Mouse (Mus musculus): Measurements from ENCODE around the gene Jsrp1. TPM values are rescaled to one million over a fixed set of nuclear protein-coding genes. Genes with fewer than 3 reads are reported as not detected.
"Not testable (repeated sequence)": the region's sequence is repeated elsewhere in the genome, so short reads cannot be mapped to it uniquely, and the experiment has no call there.

Jsrp1 gene
- total and polyA plus RNA-seq, 3 experiments, result 0.39 TPM; not detected in 2

DNA sequence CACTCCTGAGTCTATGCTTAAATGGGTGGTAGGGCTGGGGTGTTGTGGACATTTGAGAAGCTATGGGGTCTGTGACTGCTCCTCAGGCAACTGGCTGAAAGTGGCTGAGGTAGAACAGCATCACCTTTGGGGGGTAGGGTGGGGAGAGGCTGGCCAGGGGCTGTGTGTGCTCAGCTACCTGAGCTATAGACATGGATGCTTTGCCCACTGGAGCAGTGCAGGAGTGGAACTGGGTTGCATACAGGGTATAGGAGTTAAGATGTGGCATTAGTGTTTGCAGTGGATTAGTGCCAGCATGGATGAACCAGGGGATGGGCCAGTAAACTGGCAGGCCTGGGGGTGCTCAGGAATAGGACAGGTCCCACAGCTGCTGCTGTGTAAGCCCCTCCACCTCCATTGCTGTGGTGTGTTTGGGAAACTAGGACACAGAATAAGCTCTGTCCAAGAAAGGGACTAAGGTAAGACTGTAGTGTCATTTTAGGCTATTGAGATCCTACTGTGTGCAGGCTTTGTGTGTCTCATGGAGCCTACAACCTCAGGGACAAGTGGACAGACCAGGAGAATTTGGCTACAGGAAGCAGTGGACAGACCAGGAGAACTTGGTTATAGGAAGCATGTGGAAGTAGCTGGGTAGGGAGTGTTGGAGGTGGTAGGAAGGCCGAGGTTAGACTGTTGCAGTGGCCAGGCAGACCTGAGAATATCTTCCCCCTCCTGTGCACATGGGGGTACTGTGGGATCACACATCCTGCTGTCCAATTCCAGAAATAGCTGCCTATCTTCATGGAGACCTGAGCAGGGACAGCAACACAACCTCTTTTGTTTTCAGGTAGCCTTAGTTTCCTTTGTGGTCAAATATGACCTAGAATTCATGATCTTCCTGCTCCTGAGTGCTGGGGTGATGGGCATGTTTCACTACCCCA is 16.3 kb upstream of the Jsrp1 start:
- Histone ChIP-seq H3K79me2 (ENCODE audit: control insufficient read depth, insufficient read depth, low read length, poor library complexity) (peaks cover 23% of the 10 kb centered on the region), H3K9ac (ENCODE audit: control insufficient read depth, low read depth, low read length, poor library complexity, severe bottlenecking) (no peak overlapping the region), H3K27me3 (ENCODE audit: control insufficient read depth in 1 of 2, insufficient read depth in 2 of 2, low read length in 2 of 2) (no peaks in the 10 kb centered on the region), H3K36me3 (ENCODE audit: control insufficient read depth in 1 of 2, insufficient read depth in 2 of 2, low read length in 2 of 2) (peaks cover 0 to 14% of the 10 kb centered on the region in 2 experiments; a peak in 2 of 4 replicates), H3K27ac (ENCODE audit: control insufficient read depth, low read depth, low read length) (no peak overlapping the region), H3K9me3 (replicated peaks; ENCODE audit: insufficient read depth, low read length) (no peaks in the 10 kb centered on the region), H3K4me3 (ENCODE audit: control insufficient read depth in 1 of 2, insufficient read depth in 1 of 2, low read depth in 2 of 2, low read length in 2 of 2) (no peak overlapping the region), H3K4me1 (ENCODE audit: control insufficient read depth in 1 of 2, insufficient read depth in 2 of 2, low read length in 2 of 2) (peaks cover 4 to 21% of the 10 kb centered on the region in 2 experiments)
- peak; percentile 23 for DNase-seq (ENCODE audit: low read depth, low spot score)
- peak; percentile 89 for TF ChIP-seq POLR2AphosphoS2 (IDR thresholded peaks at IDR 0.05; ENCODE audit: low read length)
- no peak for TF ChIP-seq MAFK (IDR thresholded peaks at IDR 0.05; ENCODE audit: borderline replicate concordance, low read depth, low read length)
- TF ChIP-seq POLR2A (IDR thresholded peaks at IDR 0.05; ENCODE audit: control insufficient read depth in 1 of 2, insufficient read depth in 1 of 2, low read depth in 1 of 2, low read length in 2 of 2, poor library complexity in 1 of 2), result peak in 1 of 2 experiments; percentile 46; a peak in 1 of 4 replicates
- peak; percentile 86 for TF ChIP-seq ZKSCAN1 (IDR thresholded peaks at IDR 0.05; ENCODE audit: low read depth, low read length)
- TF ChIP-seq JUND (IDR thresholded peaks at IDR 0.05; ENCODE audit: low read depth, low read length), result no peak
- TF ChIP-seq ZMIZ1 (IDR thresholded peaks at IDR 0.05; ENCODE audit: low read depth, low read length), result peak; percentile 63

DNA sequence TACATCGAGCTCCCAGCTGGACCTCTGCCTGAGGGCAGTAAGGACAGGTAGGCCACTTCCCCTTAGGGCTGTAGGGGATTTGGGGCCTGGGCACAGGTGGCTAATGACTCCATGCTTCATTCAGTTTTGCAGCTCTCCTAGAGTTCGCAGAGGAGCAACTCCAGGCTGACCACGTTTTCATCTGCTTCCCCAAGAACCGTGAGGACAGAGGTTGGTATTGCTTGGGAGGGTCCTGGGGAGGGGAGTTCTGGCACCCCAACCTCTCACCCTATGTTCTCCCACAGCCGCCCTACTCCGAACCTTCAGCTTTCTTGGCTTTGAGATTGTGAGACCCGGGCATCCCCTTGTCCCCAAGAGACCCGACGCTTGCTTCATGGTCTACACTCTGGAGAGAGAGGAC is 15.3 kb upstream of the Jsrp1 start:
- H3K79me2 ChIP-seq (ENCODE audit: control insufficient read depth, insufficient read depth, low read length, poor library complexity), result peaks cover 23% of the 10 kb centered on the region
- H3K4me1 ChIP-seq (ENCODE audit: control insufficient read depth in 1 of 2, insufficient read depth in 2 of 2, low read length in 2 of 2), result peaks cover 4 to 24% of the 10 kb centered on the region in 2 experiments
- not testable (repeated sequence) for H3K9ac ChIP-seq (ENCODE audit: control insufficient read depth, low read depth, low read length, poor library complexity, severe bottlenecking); H3K27ac ChIP-seq (ENCODE audit: control insufficient read depth, low read depth, low read length); H3K9me3 ChIP-seq (replicated peaks; ENCODE audit: insufficient read depth, low read length); DNase-seq (ENCODE audit: low read depth, low spot score); H3K4me3 ChIP-seq (ENCODE audit: control insufficient read depth in 1 of 2, insufficient read depth in 1 of 2, low read depth in 2 of 2, low read length in 2 of 2); H3K27me3 ChIP-seq (ENCODE audit: control insufficient read depth in 1 of 2, insufficient read depth in 2 of 2, low read length in 2 of 2)
- H3K36me3 ChIP-seq (ENCODE audit: control insufficient read depth in 1 of 2, insufficient read depth in 2 of 2, low read length in 2 of 2), result peaks cover 0 to 17% of the 10 kb centered on the region in 2 experiments; a peak in 2 of 4 replicates

DNA sequence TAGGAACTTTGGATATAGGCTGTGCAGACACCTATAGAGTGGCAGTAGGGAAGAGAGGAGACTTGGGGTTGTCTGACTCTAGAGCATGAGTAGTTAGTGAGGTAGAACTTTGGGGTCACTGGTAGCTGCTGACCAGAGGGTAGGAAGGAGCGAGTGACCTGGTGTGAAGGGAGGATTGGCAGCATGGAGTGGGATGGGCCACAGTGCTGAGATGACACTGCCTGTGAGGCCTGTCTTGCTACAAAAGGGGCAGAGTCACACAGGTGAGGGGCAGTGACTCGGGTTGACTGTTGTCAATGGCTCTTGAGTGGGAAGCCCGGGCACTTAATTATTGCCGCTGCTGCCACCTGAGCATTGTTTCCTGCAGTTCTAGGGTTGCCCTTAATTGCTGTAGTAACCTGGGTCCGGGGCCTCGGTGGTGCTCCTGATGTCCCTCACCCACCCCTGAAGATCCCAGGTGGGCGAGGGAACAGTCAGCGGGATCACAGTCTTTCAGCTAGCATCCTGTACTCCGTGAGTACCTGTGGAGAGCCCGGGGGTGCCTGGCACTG is 14.6 kb upstream of the Jsrp1 start:
- H3K9ac ChIP-seq (ENCODE audit: control insufficient read depth, low read depth, low read length, poor library complexity, severe bottlenecking), result peak overlapping the region; percentile 95
- peaks cover 4 to 24% of the 10 kb centered on the region in 2 experiments for H3K4me1 ChIP-seq (ENCODE audit: control insufficient read depth in 1 of 2, insufficient read depth in 2 of 2, low read length in 2 of 2)
- H3K79me2 ChIP-seq (ENCODE audit: control insufficient read depth, insufficient read depth, low read length, poor library complexity), result peaks cover 23% of the 10 kb centered on the region
- DNase-seq (ENCODE audit: low read depth, low spot score), result no peak
- H3K27ac ChIP-seq (ENCODE audit: control insufficient read depth, low read depth, low read length), result no peak overlapping the region
- H3K9me3 ChIP-seq (replicated peaks; ENCODE audit: insufficient read depth, low read length), result no peaks in the 10 kb centered on the region
- H3K27me3 ChIP-seq (ENCODE audit: control insufficient read depth in 1 of 2, insufficient read depth in 2 of 2, low read length in 2 of 2), result no peaks in the 10 kb centered on the region
- peaks cover 0 to 19% of the 10 kb centered on the region in 2 experiments; a peak in 2 of 4 replicates for H3K36me3 ChIP-seq (ENCODE audit: control insufficient read depth in 1 of 2, insufficient read depth in 2 of 2, low read length in 2 of 2)
- no peak for TF ChIP-seq ZNF384 (IDR thresholded peaks at IDR 0.05; ENCODE audit: low read depth, low read length)
- no peak for TF ChIP-seq MEF2A (IDR thresholded peaks at IDR 0.05; ENCODE audit: extremely low read depth, insufficient replicate concordance, low read depth, low read length, poor library complexity, severe bottlenecking)
- no peak for TF ChIP-seq KAT2A (conservative IDR thresholded peaks at IDR 0.05; ENCODE audit: low read depth, low read length)
- no peak for TF ChIP-seq MAZ (IDR thresholded peaks at IDR 0.05; ENCODE audit: low read depth, low read length)
- no peak for TF ChIP-seq POLR2A (IDR thresholded peaks at IDR 0.05; ENCODE audit: control insufficient read depth in 1 of 2, insufficient read depth in 1 of 2, low read depth in 1 of 2, low read length in 2 of 2, poor library complexity in 1 of 2)
- TF ChIP-seq MAX (IDR thresholded peaks at IDR 0.05; ENCODE audit: low read length), result no peak
- TF ChIP-seq TBP (IDR thresholded peaks at IDR 0.05; ENCODE audit: low read depth, low read length), result no peak
- no peak for TF ChIP-seq RCOR1 (IDR thresholded peaks at IDR 0.05; ENCODE audit: low read depth, low read length)
- TF ChIP-seq MYC (IDR thresholded peaks at IDR 0.05; ENCODE audit: low read depth, low read length), result no peak
- TF ChIP-seq TCF12 (IDR thresholded peaks at IDR 0.05; ENCODE audit: low read depth, low read length), result no peak
- no peak for TF ChIP-seq HCFC1 (IDR thresholded peaks at IDR 0.05; ENCODE audit: low read depth, low read length)
- no peak for TF ChIP-seq USF2 (IDR thresholded peaks at IDR 0.05; ENCODE audit: borderline replicate concordance in 1 of 2, insufficient read depth in 1 of 2, low read depth in 1 of 2, low read length in 2 of 2)
- H3K4me3 ChIP-seq (ENCODE audit: control insufficient read depth in 1 of 2, insufficient read depth in 1 of 2, low read depth in 2 of 2, low read length in 2 of 2), result peak overlapping the region; percentile 97 to 98
